Mouse (Mus musculus) lung, embryonic 14.5 days (tissue): ENCODE results near the gene Vmn1r42. TPM values are rescaled to one million over a fixed set of nuclear protein-coding genes. Genes with fewer than 3 reads are reported as not detected.
"Not testable (repeated sequence)": the region's sequence is repeated elsewhere in the genome, so short reads cannot be mapped to it uniquely, and the experiment has no call there.

ENCODE experiments used
- ATAC-seq: fragments of 200-750 bp; cut with Nextera tagmentation; 2 replicates; pipeline ENCODE4 v1.8.0; 2017; ENCODE audit warnings: mild to moderate bottlenecking, moderate TSS enrichment, moderate library complexity; ENCODE audit not compliant: insufficient read depth
- DNase-seq: peaks from one replicate; pipeline ENCODE4 v3.0.0-alpha.2; 2015
- H3K27ac ChIP-seq: fragments of 300-500 bp; sonication (generic); 2 replicates; pipeline ENCODE4 v1.5.1; 2014; ENCODE audit warnings: low read depth, mild to moderate bottlenecking, moderate library complexity
- H3K27me3 ChIP-seq: fragments of 300-500 bp; sonication (generic); 2 replicates; pipeline ENCODE4 v1.6.1; 2014; ENCODE audit warnings: low read length, control low read depth; ENCODE audit not compliant: insufficient read depth
- H3K36me3 ChIP-seq: fragments of 300-500 bp; sonication (generic); 2 replicates; pipeline ENCODE4 v1.6.1; 2014; ENCODE audit warnings: control low read depth; ENCODE audit not compliant: insufficient read depth
- H3K4me1 ChIP-seq: fragments of 300-500 bp; sonication (generic); 2 replicates; pipeline ENCODE4 v1.6.1; 2014; ENCODE audit warnings: antibody characterized with exemption, control low read depth; ENCODE audit not compliant: insufficient read depth
- H3K4me2 ChIP-seq: fragments of 300-500 bp; sonication (generic); 2 replicates; pipeline ENCODE4 v1.6.1; 2014; ENCODE audit warnings: mild to moderate bottlenecking
- H3K4me3 ChIP-seq: fragments of 300-500 bp; sonication (generic); 2 replicates; pipeline ENCODE4 v1.5.1; 2014; ENCODE audit warnings: low read depth, low read length
- H3K9ac ChIP-seq: fragments of 300-500 bp; sonication (generic); 2 replicates; pipeline ENCODE4 v1.6.1; 2014
- H3K9me3 ChIP-seq: fragments of 300-500 bp; sonication (generic); 2 replicates; pipeline ENCODE4 v1.6.1; 2016; ENCODE audit warnings: low read depth, low read length, control low read depth
- CTCF ChIP-seq: IDR thresholded peaks from 2 replicates; pipeline ENCODE4 v1.5.1; 2016; ENCODE audit warnings: antibody characterized with exemption, low read depth
- WGBS: fragments of 180-500 bp; shearing (Covaris S2); extraction: QIAGEN DNeasy Blood & Tissue Kit; methylation state at CpG from one replicate; pipeline ENCODE4 v1.1.7; 2014; 5-methylcytosine and 5-hydroxymethylcytosine counted together
- polyA plus RNA-seq: library from polyadenylated mRNA; unstranded; fragments of >200 nt; fragmentation: Nextera tagmentation; extraction: Ambion mirVana; gene quantifications from 2 replicates; pipeline ENCODE4 v1.2.1, GENCODE M21; 2014

Gene Vmn1r42
- polyA plus RNA-seq: not detected in 2 replicates

GRCm38 (mm10) chr6:89876313-89876712 is at the start of gene Vmn1r42, which contains the start of gene Vmn1r43:
Gene Vmn1r42, minus strand, starts transcription at chr6:89876413.
Gene Vmn1r43, minus strand, starts transcription at chr6:89876413.
- WGBS: 68% methylated on average over 3 of the region's 3 CpGs
- H3K4me3 ChIP-seq, H3K4me1 ChIP-seq, DNase-seq, H3K27ac ChIP-seq, H3K9me3 ChIP-seq, ATAC-seq, H3K9ac ChIP-seq, H3K4me2 ChIP-seq, H3K36me3 ChIP-seq, H3K27me3 ChIP-seq: not testable (repeated sequence)

GRCm38 (mm10) chr6:89883812-89884211 is 7.6 kb upstream of the Vmn1r42 start:
- Histone ChIP-seq H3K4me3 (no peak overlapping the region), H3K4me2 (no peak overlapping the region), H3K9me3 (no peaks in the 10 kb centered on the region), H3K27me3 (no peaks in the 10 kb centered on the region), H3K4me1 (no peaks in the 10 kb centered on the region), H3K27ac (no peak overlapping the region), H3K36me3 (no peaks in the 10 kb centered on the region), H3K9ac (no peak overlapping the region)
- 37% methylated on average over 2 of the region's 2 CpGs for WGBS
- TF ChIP-seq CTCF: no peak
- ATAC-seq: no peak
- no peak for DNase-seq

GRCm38 (mm10) chr6:89883360-89883759 is 7.1 kb upstream of the Vmn1r42 start, which contains the start of gene Vmn1r44:
Gene Vmn1r44, plus strand, starts transcription at chr6:89883660.
- no peak within 1 kb of the TSS for H3K9ac ChIP-seq
- TF ChIP-seq CTCF: no peak
- DNase-seq: no peak
- H3K4me3 ChIP-seq: no peak within 1 kb of the TSS
- H3K27ac ChIP-seq: no peak within 1 kb of the TSS
- no peaks in the 10 kb centered on the region for H3K9me3 ChIP-seq
- no peaks in the 10 kb centered on the region for H3K27me3 ChIP-seq
- ATAC-seq: no peak
- H3K4me1 ChIP-seq: no peaks in the 10 kb centered on the region
- no peak within 1 kb of the TSS for H3K4me2 ChIP-seq
- 58% methylated on average over 1 of the region's 1 CpGs for WGBS
- no peaks in the 10 kb centered on the region for H3K36me3 ChIP-seq

- no peaks in the 10 kb centered on the region for H3K4me1 ChIP-seq
- no peaks in the 10 kb centered on the region for H3K36me3 ChIP-seq
- no peak for DNase-seq
- no peaks in the 10 kb centered on the region for H3K27me3 ChIP-seq
- no peak for ATAC-seq
- H3K4me3 ChIP-seq: no peak overlapping the region
- H3K27ac ChIP-seq: no peak overlapping the region
- no peak overlapping the region for H3K9ac ChIP-seq
- no peaks in the 10 kb centered on the region for H3K9me3 ChIP-seq
- H3K4me2 ChIP-seq: no peak overlapping the region
- no peak for TF ChIP-seq CTCF
Measured at GRCm38 (mm10) chr6:89880867-89881266, 4.7 kb upstream of the Vmn1r42 start.

GRCm38 (mm10) chr6:89876963-89877362 is 750 bp upstream of the Vmn1r42 start:
- ATAC-seq: no peak
- H3K9me3 ChIP-seq: no peaks in the 10 kb centered on the region
- no peak for DNase-seq
- 66% methylated on average over 2 of the region's 2 CpGs for WGBS
- no peak overlapping the region for H3K27ac ChIP-seq
- H3K9ac ChIP-seq: no peak overlapping the region
- no peaks in the 10 kb centered on the region for H3K4me1 ChIP-seq
- H3K27me3 ChIP-seq: no peaks in the 10 kb centered on the region
- H3K4me3 ChIP-seq: no peak overlapping the region
- TF ChIP-seq CTCF: no peak
- H3K4me2 ChIP-seq: no peak overlapping the region
- H3K36me3 ChIP-seq: no peaks in the 10 kb centered on the region

- H3K4me3 ChIP-seq: no peak overlapping the region
- 90% methylated on average over 2 of the region's 2 CpGs for WGBS
- no peak for TF ChIP-seq CTCF
Measured at GRCm38 (mm10) chr6:89867976-89868375, 8.2 kb downstream of the Vmn1r42 start.

GRCm38 (mm10) chr6:89867276-89867675 is 8.9 kb downstream of the Vmn1r42 start:
- no peak for DNase-seq

More at GRCm38 (mm10) chr6:89867976-89868375, 8.2 kb downstream of the Vmn1r42 start:
- DNase-seq (no peak), ATAC-seq (no peak)
- Histone ChIP-seq H3K36me3 (no peaks in the 10 kb centered on the region), H3K9me3 (no peaks in the 10 kb centered on the region), H3K27ac (no peak overlapping the region), H3K27me3 (no peaks in the 10 kb centered on the region), H3K4me2 (no peak overlapping the region), H3K4me1 (no peaks in the 10 kb centered on the region), H3K9ac (no peak overlapping the region)

GRCm38 (mm10) chr6:89863792-89864191 is 12.4 kb downstream of the Vmn1r42 start:
- Histone ChIP-seq H3K4me2 (no peak overlapping the region), H3K9me3 (no peaks in the 10 kb centered on the region), H3K4me1 (no peaks in the 10 kb centered on the region), H3K27me3 (no peaks in the 10 kb centered on the region), H3K36me3 (no peaks in the 10 kb centered on the region), H3K27ac (no peak overlapping the region), H3K4me3 (no peak overlapping the region), H3K9ac (no peak overlapping the region)
- DNase-seq (no peak), ATAC-seq (no peak)
- no peak for TF ChIP-seq CTCF
- WGBS: 62% methylated on average over 4 of the region's 4 CpGs

More at GRCm38 (mm10) chr6:89867276-89867675, 8.9 kb downstream of the Vmn1r42 start:
- no peak for TF ChIP-seq CTCF
- Histone ChIP-seq H3K4me2 (no peak overlapping the region), H3K27me3 (no peaks in the 10 kb centered on the region), H3K4me1 (no peaks in the 10 kb centered on the region), H3K36me3 (no peaks in the 10 kb centered on the region), H3K9ac (no peak overlapping the region), H3K27ac (no peak overlapping the region), H3K9me3 (no peaks in the 10 kb centered on the region), H3K4me3 (no peak overlapping the region)
- no peak for ATAC-seq
- 89% methylated on average over 2 of the region's 2 CpGs for WGBS
